Mouse (Mus musculus) MEL (cell line): ENCODE results near the gene Dglucy. TPM values are rescaled to one million over a fixed set of nuclear protein-coding genes. Genes with fewer than 3 reads are reported as not detected.
A peak's percentile ranks its signal among the peaks of the same experiment; 100 is the strongest.

Experiments
- DNase-seq: peaks from one replicate; pipeline ENCODE4 v3.0.0; 2011; ENCODE audit warnings: low read depth, low spot score
- H3K27ac ChIP-seq: 2 replicates; pipeline ENCODE4 v1.5.1; 2012; ENCODE audit warnings: low read depth, mild to moderate bottlenecking, control low read depth, low read length, moderate library complexity; ENCODE audit not compliant: control insufficient read depth
- H3K27me3 ChIP-seq, 2 experiments: fragments of 150-350 bp in 1 of 2; sonication (generic) in 1 of 2; 2 replicates each; pipeline ENCODE4 v1.6.1; 2012; ENCODE audit warnings: low read length in 2 of 2, mild to moderate bottlenecking in 2 of 2, improper control_type of control experiment in 1 of 2, moderate library complexity in 1 of 2; ENCODE audit not compliant: insufficient read depth in 2 of 2, control insufficient read depth in 1 of 2
- H3K36me3 ChIP-seq, 2 experiments: 2 replicates each; pipeline ENCODE4 v1.6.1; 2012 to 2014; ENCODE audit warnings: low read length in 2 of 2, improper control_type of control experiment in 1 of 2, inconsistent platforms in 1 of 2, mild to moderate bottlenecking in 1 of 2; ENCODE audit not compliant: insufficient read depth in 2 of 2, control insufficient read depth in 1 of 2
- H3K4me1 ChIP-seq, 2 experiments: fragments of 150-350 bp in 1 of 2; sonication (generic) in 1 of 2; 2 replicates each; pipeline ENCODE4 v1.6.1; 2012; ENCODE audit warnings: low read length in 2 of 2, improper control_type of control experiment in 1 of 2, mild to moderate bottlenecking in 1 of 2; ENCODE audit not compliant: insufficient read depth in 2 of 2, control insufficient read depth in 1 of 2
- H3K4me3 ChIP-seq, 2 experiments: fragments of 150-350 bp in 1 of 2; sonication (generic) in 1 of 2; 2 replicates each; pipeline ENCODE4 v1.5.1; 2012; ENCODE audit warnings: low read depth in 2 of 2, low read length in 2 of 2, mild to moderate bottlenecking in 2 of 2, moderate library complexity in 2 of 2, control low read depth in 1 of 2, improper control_type of control experiment in 1 of 2; ENCODE audit not compliant: control insufficient read depth in 1 of 2, insufficient read depth in 1 of 2
- H3K79me2 ChIP-seq: 2 replicates; pipeline ENCODE4 v1.6.1; 2012; ENCODE audit warnings: mild to moderate bottlenecking, low read length, moderate library complexity; ENCODE audit not compliant: control insufficient read depth, poor library complexity, insufficient read depth
- H3K9ac ChIP-seq: 2 replicates; pipeline ENCODE4 v1.6.1; 2012; ENCODE audit warnings: low read depth, mild to moderate bottlenecking, control low read depth, low read length, moderate library complexity; ENCODE audit not compliant: control insufficient read depth, poor library complexity, severe bottlenecking
- H3K9me3 ChIP-seq: fragments of 150-350 bp; sonication (generic); replicated peaks from 2 replicates; pipeline ENCODE4 v1.6.1; 2012; ENCODE audit warnings: mild to moderate bottlenecking, low read length, improper control_type of control experiment, moderate library complexity; ENCODE audit not compliant: insufficient read depth
- BHLHE40 ChIP-seq: IDR thresholded peaks from 2 replicates; pipeline ENCODE4 v1.6.1; 2012; ENCODE audit warnings: low read depth, mild to moderate bottlenecking, inconsistent platforms, low read length, improper control_type of control experiment, borderline replicate concordance
- CHD2 ChIP-seq: IDR thresholded peaks from 2 replicates; pipeline ENCODE4 v1.6.1; 2011; ENCODE audit warnings: low read length, improper control_type of control experiment
- CTCF ChIP-seq, 3 experiments: IDR thresholded peaks in 2 of 3; conservative IDR thresholded peaks in 1 of 3; 2 replicates each; pipeline ENCODE4 v1.5.1; 2011 to 2012; ENCODE audit warnings: low read length in 3 of 3, low read depth in 2 of 3, mild to moderate bottlenecking in 2 of 3, improper control_type of control experiment in 1 of 3, inconsistent platforms in 1 of 3, mixed read lengths in 1 of 3, moderate library complexity in 1 of 3; ENCODE audit not compliant: control insufficient read depth in 1 of 3, insufficient read depth in 1 of 3, poor library complexity in 1 of 3, severe bottlenecking in 1 of 3
- E2F4 ChIP-seq: IDR thresholded peaks from 2 replicates; pipeline ENCODE4 v1.6.1; 2011; ENCODE audit warnings: low read depth, low read length, improper control_type of control experiment, borderline replicate concordance
- ETS1 ChIP-seq: IDR thresholded peaks from 2 replicates; pipeline ENCODE4 v1.6.1; 2012; ENCODE audit warnings: low read depth, mild to moderate bottlenecking, inconsistent platforms, low read length, improper control_type of control experiment, moderate library complexity
- GATA1 ChIP-seq: IDR thresholded peaks from 2 replicates; pipeline ENCODE4 v1.6.1; 2011; ENCODE audit warnings: low read depth, low read length, improper control_type of control experiment
- JUND ChIP-seq: IDR thresholded peaks from 2 replicates; pipeline ENCODE4 v1.6.1; 2011; ENCODE audit warnings: low read depth, mild to moderate bottlenecking, improper control_type of control experiment, low read length
- KAT2A ChIP-seq: conservative IDR thresholded peaks from 2 replicates; pipeline ENCODE4 v1.6.1; 2012; ENCODE audit warnings: low read depth, low read length, improper control_type of control experiment, inconsistent platforms
- MAFK ChIP-seq: IDR thresholded peaks from 2 replicates; pipeline ENCODE4 v1.6.1; 2011; ENCODE audit warnings: low read depth, mild to moderate bottlenecking, low read length, improper control_type of control experiment, borderline replicate concordance
- MAX ChIP-seq: IDR thresholded peaks from 2 replicates; pipeline ENCODE4 v1.6.1; 2011; ENCODE audit warnings: low read length, improper control_type of control experiment
- MAZ ChIP-seq: IDR thresholded peaks from 2 replicates; pipeline ENCODE4 v1.6.1; 2012; ENCODE audit warnings: low read depth, mild to moderate bottlenecking, inconsistent platforms, low read length, improper control_type of control experiment
- MEF2A ChIP-seq: IDR thresholded peaks from 2 replicates; pipeline ENCODE4 v1.6.1; 2014; ENCODE audit warnings: low read depth, mild to moderate bottlenecking, inconsistent platforms, low read length, improper control_type of control experiment; ENCODE audit not compliant: poor library complexity, insufficient replicate concordance, severe bottlenecking; ENCODE audit errors: extremely low read depth
- MXI1 ChIP-seq: IDR thresholded peaks from 2 replicates; pipeline ENCODE4 v1.6.1; 2011; ENCODE audit warnings: mild to moderate bottlenecking, low read depth, low read length, improper control_type of control experiment
- MYB ChIP-seq: IDR thresholded peaks from 2 replicates; pipeline ENCODE4 v1.6.1; 2011; ENCODE audit warnings: mild to moderate bottlenecking, low read depth, low read length, improper control_type of control experiment
- NELFE ChIP-seq: IDR thresholded peaks from 2 replicates; pipeline ENCODE4 v1.6.1; 2011; ENCODE audit warnings: low read depth, low read length, improper control_type of control experiment
- NRF1 ChIP-seq: IDR thresholded peaks from 2 replicates; pipeline ENCODE4 v1.6.1; 2014; ENCODE audit warnings: low read depth, mild to moderate bottlenecking, inconsistent platforms, low read length, improper control_type of control experiment, moderate library complexity; ENCODE audit not compliant: poor library complexity, insufficient read depth, severe bottlenecking
- POLR2AphosphoS2 ChIP-seq: IDR thresholded peaks from 2 replicates; pipeline ENCODE4 v1.6.1; 2011; ENCODE audit warnings: low read length, improper control_type of control experiment
- POLR2AphosphoS5 ChIP-seq: IDR thresholded peaks from 2 replicates; pipeline ENCODE4 v1.6.1; 2012; ENCODE audit warnings: low read depth, borderline replicate concordance, mild to moderate bottlenecking, inconsistent platforms, low read length, moderate library complexity, mixed read lengths
- RAD21 ChIP-seq: IDR thresholded peaks from 2 replicates; pipeline ENCODE4 v1.6.1; 2011; ENCODE audit warnings: mild to moderate bottlenecking, low read depth, low read length, improper control_type of control experiment
- SIN3A ChIP-seq: IDR thresholded peaks from 2 replicates; pipeline ENCODE4 v1.6.1; 2012; ENCODE audit warnings: low read length, improper control_type of control experiment, inconsistent platforms
- SMC3 ChIP-seq: IDR thresholded peaks from 2 replicates; pipeline ENCODE4 v1.6.1; 2011; ENCODE audit warnings: low read depth, low read length, improper control_type of control experiment
- TAL1 ChIP-seq: IDR thresholded peaks from 2 replicates; pipeline ENCODE4 v1.6.1; 2012; ENCODE audit warnings: mild to moderate bottlenecking, inconsistent platforms, low read length, moderate library complexity, mixed read lengths
- TBP ChIP-seq: IDR thresholded peaks from 2 replicates; pipeline ENCODE4 v1.8.0; 2011; ENCODE audit warnings: low read depth, low read length, improper control_type of control experiment
- UBTF ChIP-seq: IDR thresholded peaks from 2 replicates; pipeline ENCODE4 v1.6.1; 2012; ENCODE audit warnings: low read depth, mild to moderate bottlenecking, inconsistent platforms, low read length, improper control_type of control experiment, moderate library complexity, borderline replicate concordance; ENCODE audit not compliant: insufficient read depth
- USF2 ChIP-seq, 2 experiments: IDR thresholded peaks; 2 replicates each; pipeline ENCODE4 v1.6.1; 2011 to 2012; ENCODE audit warnings: improper control_type of control experiment in 2 of 2, low read length in 2 of 2, borderline replicate concordance in 1 of 2, inconsistent platforms in 1 of 2, low read depth in 1 of 2, mild to moderate bottlenecking in 1 of 2; ENCODE audit not compliant: insufficient read depth in 1 of 2
- ZC3H11A ChIP-seq: IDR thresholded peaks from 2 replicates; pipeline ENCODE4 v1.6.1; 2012; ENCODE audit warnings: low read depth, mild to moderate bottlenecking, inconsistent platforms, low read length, improper control_type of control experiment
- ZMIZ1 ChIP-seq: IDR thresholded peaks from 2 replicates; pipeline ENCODE4 v1.6.1; 2012; ENCODE audit warnings: low read depth, mild to moderate bottlenecking, inconsistent platforms, low read length, improper control_type of control experiment, moderate library complexity
- polyA plus RNA-seq, 2 experiments: library from polyadenylated mRNA; stranded (reverse) in 1 of 2; unstranded in 1 of 2; fragments of >175 nt in 1 of 2; fragments of >200 nt in 1 of 2; gene quantifications; 2 replicates each; pipeline versions ENCODE4 v1.2.1 to v1.2.4; 2012; ENCODE audit warnings: low replicate concordance in 2 of 2, low read depth in 1 of 2; ENCODE audit not compliant: insufficient read length in 2 of 2, insufficient read depth in 1 of 2, missing spikeins in 1 of 2
- total RNA-seq: library from RNA; depleted of rRNA; stranded (reverse); fragments of 300-350 nt; gene quantifications from 2 replicates; pipeline ENCODE4 v1.2.3, GENCODE M21; 2012

Gene Dglucy
- total and polyA plus RNA-seq, 3 experiments: 0.03 TPM; not detected in 2

- no peaks in the 10 kb centered on the region for H3K79me2 ChIP-seq
- no peak overlapping the region for H3K4me3 ChIP-seq
- H3K9me3 ChIP-seq: no peaks in the 10 kb centered on the region
- no peak overlapping the region for H3K9ac ChIP-seq
- H3K36me3 ChIP-seq: peaks cover 0 to 1% of the 10 kb centered on the region in 2 experiments; a peak in 2 of 4 replicates
- no peak overlapping the region for H3K27ac ChIP-seq
- no peaks in the 10 kb centered on the region for H3K27me3 ChIP-seq
- no peaks in the 10 kb centered on the region for H3K4me1 ChIP-seq
- no peak for TF ChIP-seq POLR2AphosphoS2
- peak; percentile 47 for TF ChIP-seq ZC3H11A
- no peak for TF ChIP-seq UBTF
- no peak for TF ChIP-seq POLR2AphosphoS5
- no peak for TF ChIP-seq USF2 (IDR thresholded peaks at IDR 0.05; ENCODE audit: borderline replicate concordance in 1 of 2, insufficient read depth in 1 of 2, low read depth in 1 of 2, low read length in 2 of 2)
- TF ChIP-seq RAD21: peak; percentile 71
- no peak for TF ChIP-seq NELFE
- TF ChIP-seq E2F4: no peak
- TF ChIP-seq MXI1: no peak
- peak; percentile 65 for TF ChIP-seq SMC3
- peak in 2 of 3 experiments; percentile 70 to 80; a peak in 4 of 6 replicates for TF ChIP-seq CTCF (IDR thresholded peaks at IDR 0.05 in 2 of 3, conservative IDR thresholded peaks at IDR 0.05 in 1 of 3; ENCODE audit: control insufficient read depth in 1 of 3, insufficient read depth in 1 of 3, low read depth in 2 of 3, low read length in 3 of 3, poor library complexity in 1 of 3, severe bottlenecking in 1 of 3)
- no peak for TF ChIP-seq MAFK
- no peak for TF ChIP-seq MEF2A
- TF ChIP-seq MYB: no peak
- TF ChIP-seq MAX: no peak
- DNase-seq: peak; percentile 74
These were observed 147.1 kb downstream of the Dglucy start for GRCm38 (mm10) chr12:100925644-100926619.

GRCm38 (mm10) chr12:100928286-100928685, 149.4 kb downstream of the Dglucy start:
- Histone ChIP-seq H3K27ac (no peak overlapping the region), H3K79me2 (no peaks in the 10 kb centered on the region), H3K4me3 (no peak overlapping the region), H3K9me3 (no peaks in the 10 kb centered on the region), H3K4me1 (no peaks in the 10 kb centered on the region), H3K9ac (no peak overlapping the region), H3K36me3 (peaks cover 0 to 1% of the 10 kb centered on the region in 2 experiments; a peak in 2 of 4 replicates), H3K27me3 (no peaks in the 10 kb centered on the region)
- TF ChIP-seq MAZ: no peak
- TF ChIP-seq NRF1: no peak
- TF ChIP-seq RAD21: no peak
- no peak for TF ChIP-seq TBP
- no peak for TF ChIP-seq MXI1
- no peak for TF ChIP-seq KAT2A
- no peak for TF ChIP-seq ETS1
- no peak for TF ChIP-seq USF2 (IDR thresholded peaks at IDR 0.05; ENCODE audit: borderline replicate concordance in 1 of 2, insufficient read depth in 1 of 2, low read depth in 1 of 2, low read length in 2 of 2)
- TF ChIP-seq CHD2: no peak
- no peak for TF ChIP-seq GATA1
- no peak for TF ChIP-seq ZC3H11A
- no peak for TF ChIP-seq BHLHE40
- TF ChIP-seq TAL1: no peak
- TF ChIP-seq JUND: no peak
- no peak for TF ChIP-seq SIN3A
- no peak for TF ChIP-seq POLR2AphosphoS2
- no peak for TF ChIP-seq ZMIZ1
- no peak for DNase-seq
